Mouse (Mus musculus) embryonic facial prominence, embryonic 11.5 days (tissue): ENCODE measurements around the gene Ccdc169. TPM values are rescaled to one million over a fixed set of nuclear protein-coding genes. Genes with fewer than 3 reads are reported as not detected.

Source experiments
- ATAC-seq: fragments of 200-750 bp; cut with Nextera tagmentation; replicated peaks from 2 replicates; pipeline ENCODE4 v1.8.0; 2017; ENCODE audit warnings: low read depth; ENCODE audit not compliant: insufficient number of reproducible peaks, low FRiP score, low TSS enrichment
- DNase-seq: peaks from one replicate; pipeline ENCODE4 v3.0.0-alpha.2; 2015; ENCODE audit warnings: low spot score
- H3K27ac ChIP-seq: fragments of 300-500 bp; sonication (generic); replicated peaks from 2 replicates; pipeline ENCODE4 v1.5.1; 2014; ENCODE audit warnings: mild to moderate bottlenecking, low read depth, low read length, control low read depth
- H3K27me3 ChIP-seq: fragments of 300-500 bp; sonication (generic); 2 replicates; pipeline ENCODE4 v1.6.1; 2014; ENCODE audit warnings: mild to moderate bottlenecking, low read length, moderate library complexity, mixed read lengths; ENCODE audit not compliant: control insufficient read depth, insufficient read depth
- H3K36me3 ChIP-seq: fragments of 300-500 bp; sonication (generic); replicated peaks from 2 replicates; pipeline ENCODE4 v1.6.1; 2014; ENCODE audit warnings: low read depth, mild to moderate bottlenecking, low read length, moderate library complexity, mixed read lengths; ENCODE audit not compliant: control insufficient read depth, insufficient read depth
- H3K4me1 ChIP-seq: fragments of 300-500 bp; sonication (generic); 2 replicates; pipeline ENCODE4 v1.6.1; 2014; ENCODE audit warnings: low read length, mixed read lengths; ENCODE audit not compliant: control insufficient read depth, insufficient read depth
- H3K4me2 ChIP-seq: fragments of 300-500 bp; sonication (generic); 2 replicates; pipeline ENCODE4 v1.6.1; 2014; ENCODE audit warnings: low read depth, mild to moderate bottlenecking, control low read depth, low read length, moderate library complexity
- H3K4me3 ChIP-seq: fragments of 300-500 bp; sonication (generic); 2 replicates; pipeline ENCODE4 v1.5.1; 2014; ENCODE audit warnings: low read depth, low read length, control low read depth
- H3K9ac ChIP-seq: fragments of 300-500 bp; sonication (generic); replicated peaks from 2 replicates; pipeline ENCODE4 v1.6.1; 2014; ENCODE audit warnings: mild to moderate bottlenecking, control low read depth, low read length
- H3K9me3 ChIP-seq: fragments of 300-500 bp; sonication (generic); replicated peaks from 2 replicates; pipeline ENCODE4 v1.6.1; 2016; ENCODE audit warnings: mild to moderate bottlenecking, low read length, inconsistent platforms, mixed read lengths; ENCODE audit not compliant: control insufficient read depth
- WGBS: fragments of 180-500 bp; shearing (Covaris S2); extraction: QIAGEN DNeasy Blood & Tissue Kit; methylation state at CpG from one replicate; pipeline ENCODE4 v1.1.7; 2014; 5-methylcytosine and 5-hydroxymethylcytosine counted together
- polyA plus RNA-seq: library from polyadenylated mRNA; unstranded; fragments of >200 nt; fragmentation: Nextera tagmentation; extraction: Ambion mirVana; gene quantifications from 2 replicates; pipeline ENCODE4 v1.2.1, GENCODE M21; 2014

The Ccdc169 gene
- 0.07 TPM in 1 of 2 replicates, not detected in the other for polyA plus RNA-seq

GRCm38 (mm10) chr3:55137039-55137438, at the start of gene Ccdc169:
Ccdc169 (plus strand) TSS chr3:55137339.
- no peaks in the 10 kb centered on the region for H3K4me1 ChIP-seq
- H3K4me3 ChIP-seq: no peak within 1 kb of the TSS
- H3K9me3 ChIP-seq: no peaks in the 10 kb centered on the region
- H3K27ac ChIP-seq: no peak within 1 kb of the TSS
- H3K9ac ChIP-seq: no peak within 1 kb of the TSS
- peaks cover 5% of the 10 kb centered on the region for H3K36me3 ChIP-seq
- H3K4me2 ChIP-seq: no peak within 1 kb of the TSS
- ATAC-seq (no peak), DNase-seq (no peak)
- H3K27me3 ChIP-seq: no peaks in the 10 kb centered on the region

DNA sequence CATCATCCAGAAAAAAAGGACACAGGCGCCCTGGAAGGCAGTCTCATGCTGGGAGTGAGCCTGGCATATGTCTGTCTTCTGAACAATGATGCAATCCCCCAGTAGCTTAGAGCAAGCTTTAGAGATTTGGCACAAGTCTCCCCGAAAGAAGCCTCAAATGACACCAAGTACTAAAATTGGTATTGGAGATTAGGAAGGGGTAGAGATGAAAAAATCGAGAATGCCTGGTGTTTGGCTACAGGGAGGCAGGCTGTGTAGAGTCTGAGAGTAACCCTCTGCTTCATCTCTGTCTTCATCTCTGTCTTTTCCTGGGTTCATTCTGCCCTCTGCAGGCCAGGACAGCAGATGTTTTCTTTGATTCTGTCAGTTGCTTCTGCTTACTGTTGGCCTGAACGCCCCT, 49.8 kb upstream of the Ccdc169 start:
- no peak overlapping the region for H3K27ac ChIP-seq
- no peaks in the 10 kb centered on the region for H3K27me3 ChIP-seq
- no peak overlapping the region for H3K4me3 ChIP-seq
- ATAC-seq: no peak
- 66% methylated on average over 4 of the region's 4 CpGs for WGBS
- no peak for DNase-seq
- H3K4me2 ChIP-seq: no peak overlapping the region
- H3K4me1 ChIP-seq: no peaks in the 10 kb centered on the region
- no peak overlapping the region for H3K9ac ChIP-seq
- no peaks in the 10 kb centered on the region for H3K9me3 ChIP-seq
- H3K36me3 ChIP-seq: no peaks in the 10 kb centered on the region

GRCm38 (mm10) chr3:55088359-55088758, 48.8 kb upstream of the Ccdc169 start:
- no peak for ATAC-seq
- 74% methylated on average over 4 of the region's 4 CpGs for WGBS
- Histone ChIP-seq H3K9me3 (no peaks in the 10 kb centered on the region), H3K4me2 (no peak overlapping the region), H3K4me1 (no peaks in the 10 kb centered on the region), H3K4me3 (no peak overlapping the region), H3K27ac (no peak overlapping the region), H3K36me3 (no peaks in the 10 kb centered on the region), H3K9ac (no peak overlapping the region), H3K27me3 (no peaks in the 10 kb centered on the region)
- DNase-seq: no peak

DNA sequence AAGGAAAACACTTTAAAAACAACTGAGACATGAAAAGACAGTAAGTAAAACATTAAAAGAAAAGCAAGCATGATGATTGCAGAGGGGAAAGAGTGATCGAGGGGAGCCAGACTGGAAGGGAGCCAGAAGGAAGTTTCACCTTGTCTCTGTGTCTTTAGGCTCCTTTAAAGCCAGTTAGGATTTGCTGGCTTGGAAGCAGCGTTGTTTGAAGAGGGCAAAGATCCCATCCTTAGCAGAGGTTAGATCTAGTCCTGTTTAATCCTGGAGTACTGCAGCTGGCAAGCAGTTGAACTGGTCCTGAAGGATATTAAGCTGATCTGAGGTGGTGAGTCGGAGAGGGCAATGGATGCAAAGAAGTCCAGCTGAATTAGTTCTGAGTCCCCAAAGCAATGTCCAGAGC, 48.3 kb upstream of the Ccdc169 start:
- Histone ChIP-seq H3K4me1 (no peaks in the 10 kb centered on the region), H3K9me3 (no peaks in the 10 kb centered on the region), H3K4me2 (no peak overlapping the region), H3K4me3 (no peak overlapping the region), H3K27ac (no peak overlapping the region), H3K36me3 (no peaks in the 10 kb centered on the region), H3K27me3 (no peaks in the 10 kb centered on the region), H3K9ac (no peak overlapping the region)
- WGBS: 81% methylated on average over 3 of the region's 3 CpGs
- DNase-seq (no peak), ATAC-seq (no peak)

DNA sequence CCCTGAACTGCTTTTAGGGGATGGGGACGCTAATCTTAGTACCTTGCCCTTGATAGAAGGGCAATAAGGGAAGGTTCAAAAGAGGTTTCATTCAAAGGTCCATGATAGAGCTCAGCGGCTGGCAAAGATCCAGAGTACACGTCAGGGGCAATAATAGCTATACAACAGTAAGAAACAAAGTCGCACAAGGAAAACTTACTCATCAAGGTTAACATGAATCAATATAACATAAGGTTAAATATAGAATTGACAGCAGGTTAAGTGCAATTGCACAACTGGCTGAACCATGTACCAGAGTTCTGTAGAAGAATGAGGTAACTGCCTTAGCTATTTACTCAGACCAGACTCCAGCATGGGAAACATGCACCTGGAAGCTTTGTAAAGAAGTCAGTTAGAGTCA, 47.8 kb upstream of the Ccdc169 start:
- H3K4me2 ChIP-seq: no peak overlapping the region
- no peaks in the 10 kb centered on the region for H3K27me3 ChIP-seq
- H3K4me3 ChIP-seq: no peak overlapping the region
- H3K4me1 ChIP-seq: no peaks in the 10 kb centered on the region
- H3K36me3 ChIP-seq: no peaks in the 10 kb centered on the region
- ATAC-seq (no peak), DNase-seq (no peak)
- H3K27ac ChIP-seq: no peak overlapping the region
- no peaks in the 10 kb centered on the region for H3K9me3 ChIP-seq
- 82% methylated on average over 4 of the region's 4 CpGs for WGBS
- no peak overlapping the region for H3K9ac ChIP-seq

DNA sequence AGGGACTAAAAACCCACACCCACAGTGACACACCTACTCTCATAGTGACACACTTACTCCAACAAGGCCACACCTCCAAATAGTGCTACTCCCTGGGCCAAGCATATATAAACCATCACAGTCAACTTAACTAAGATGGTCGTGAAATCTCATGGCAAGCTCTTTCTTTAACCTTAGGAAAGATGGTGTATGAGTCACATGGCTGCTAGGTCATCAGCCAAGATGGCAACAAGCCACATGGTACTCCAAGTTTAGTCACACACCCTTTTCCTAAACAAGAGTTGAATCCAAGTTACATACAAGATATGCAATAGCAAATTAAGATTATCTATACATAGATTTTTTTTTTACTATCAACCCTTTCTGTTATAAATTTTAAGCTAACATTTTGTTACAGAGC, 44.0 kb upstream of the Ccdc169 start:
- no peak overlapping the region for H3K4me3 ChIP-seq
- 79% methylated on average over 1 of the region's 1 CpGs for whole genome bisulfite sequencing
- H3K4me2 ChIP-seq: no peak overlapping the region
- DNase-seq (no peak), ATAC-seq (no peak)
- H3K4me1 ChIP-seq: no peaks in the 10 kb centered on the region; the same call in 1 of the 2 replicates
- no peaks in the 10 kb centered on the region for H3K9me3 ChIP-seq
- no peaks in the 10 kb centered on the region for H3K27me3 ChIP-seq
- H3K27ac ChIP-seq: no peak overlapping the region
- no peak overlapping the region for H3K9ac ChIP-seq
- no peaks in the 10 kb centered on the region for H3K36me3 ChIP-seq

DNA sequence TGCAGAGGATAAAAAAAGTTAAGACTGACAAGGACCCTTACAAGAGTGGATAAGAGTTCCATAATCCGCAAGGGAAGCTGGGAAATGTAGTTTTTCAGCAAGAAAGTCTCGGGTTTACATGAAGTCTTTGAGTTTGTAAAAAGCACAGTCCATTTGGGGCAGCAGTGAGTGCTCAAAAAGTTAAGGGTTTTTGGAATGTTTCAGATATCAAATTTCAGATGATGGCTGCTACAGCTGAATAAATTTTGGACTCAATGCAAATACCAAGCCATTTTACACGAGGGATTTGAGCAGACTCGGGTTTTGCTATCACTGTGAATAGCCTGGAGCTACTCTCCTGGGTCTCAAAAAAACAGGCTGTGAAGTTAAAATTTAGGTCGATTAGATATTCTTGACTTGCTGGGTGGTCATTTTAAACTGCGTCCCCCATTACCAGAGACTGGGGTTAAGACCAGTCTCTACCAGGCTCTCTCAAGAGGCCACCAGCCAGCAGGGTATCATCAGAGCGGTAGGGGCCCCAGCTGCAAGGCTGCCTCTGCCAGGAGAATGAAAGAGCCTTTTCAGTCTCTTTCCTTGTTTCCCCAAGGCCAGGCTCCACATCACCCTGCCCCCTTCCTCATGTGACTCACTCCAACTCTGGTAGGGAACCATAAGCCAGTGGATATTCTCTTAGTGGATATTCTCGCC, 41.0 kb upstream of the Ccdc169 start:
- no peaks in the 10 kb centered on the region; the same call in 1 of the 2 replicates for H3K4me1 ChIP-seq
- peak; percentile 85 for DNase-seq
- WGBS: 16% methylated on average over 8 of the region's 8 CpGs
- no peak overlapping the region for H3K9ac ChIP-seq
- no peaks in the 10 kb centered on the region for H3K9me3 ChIP-seq
- peak overlapping the region; percentile 79 for H3K27ac ChIP-seq
- peak overlapping the region; percentile 17; the same call in 1 of the 2 replicates for H3K4me2 ChIP-seq
- ATAC-seq: peak; percentile 88
- no peaks in the 10 kb centered on the region for H3K36me3 ChIP-seq
- no peaks in the 10 kb centered on the region for H3K27me3 ChIP-seq
- H3K4me3 ChIP-seq: no peak overlapping the region

GRCm38 (mm10) chr3:55096655-55097005, 40.5 kb upstream of the Ccdc169 start:
- no peak for DNase-seq
- Histone ChIP-seq H3K27ac (peak overlapping the region; percentile 79), H3K36me3 (no peaks in the 10 kb centered on the region), H3K27me3 (no peaks in the 10 kb centered on the region), H3K9me3 (no peaks in the 10 kb centered on the region), H3K4me1 (no peaks in the 10 kb centered on the region; the same call in 1 of the 2 replicates), H3K4me2 (no peak overlapping the region), H3K4me3 (no peak overlapping the region), H3K9ac (no peak overlapping the region)
- WGBS: 48% methylated on average over 2 of the region's 2 CpGs
- peak; percentile 64 for ATAC-seq
